Mouse (Mus musculus) bone marrow macrophage, adult 2 months (primary cell): ENCODE data around the gene Nek10.

Experiments used
- CTCF ChIP-seq: IDR thresholded peaks from 2 replicates; pipeline ENCODE4 v1.5.1; 2012; ENCODE audit warnings: low read depth, mild to moderate bottlenecking, low read length, moderate library complexity
- POLR2A ChIP-seq: IDR thresholded peaks from 2 replicates; pipeline ENCODE4 v1.6.1; 2012; ENCODE audit warnings: mild to moderate bottlenecking, low read depth, low read length, borderline replicate concordance

DNA sequence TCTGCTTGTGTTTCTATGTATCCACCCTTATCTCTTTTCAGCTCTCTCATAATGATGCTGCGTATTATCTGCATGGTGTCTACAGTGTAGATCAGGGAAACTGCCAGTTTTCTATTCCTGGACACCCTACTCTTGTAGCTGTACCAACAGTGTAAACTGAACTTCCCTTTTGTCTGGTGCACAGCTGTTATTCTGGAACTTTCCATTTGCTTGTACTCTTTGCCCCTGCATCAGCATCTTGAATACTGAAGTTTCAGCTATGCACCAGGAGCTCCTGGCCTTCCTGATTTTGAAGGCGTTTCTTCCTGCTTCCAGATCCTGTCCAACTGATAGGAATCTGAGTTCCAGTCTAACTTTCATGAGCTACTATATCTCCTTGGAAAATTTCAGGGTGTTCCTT is 66.0 kb downstream of the Nek10 start:
- TF ChIP-seq CTCF (no peak), POLR2A (no peak)
